Mouse (Mus musculus) lung, embryonic 16.5 days (tissue): ENCODE measurements around the gene Mfap4. TPM values are rescaled to one million over a fixed set of nuclear protein-coding genes. Genes with fewer than 3 reads are reported as not detected.

Source experiments
- ATAC-seq: fragments of 200-750 bp; cut with Nextera tagmentation; 2 replicates; pipeline ENCODE4 v1.8.0; 2017; ENCODE audit warnings: low read depth, mild to moderate bottlenecking, moderate library complexity
- H3K27ac ChIP-seq: fragments of 300-500 bp; sonication (generic); 2 replicates; pipeline ENCODE4 v1.5.1; 2014; ENCODE audit warnings: mild to moderate bottlenecking, control low read depth, low read length
- H3K27me3 ChIP-seq: fragments of 300-500 bp; sonication (generic); 2 replicates; pipeline ENCODE4 v1.6.1; 2014; ENCODE audit warnings: low read depth, low read length, mixed read lengths; ENCODE audit not compliant: control insufficient read depth, insufficient read depth
- H3K36me3 ChIP-seq: fragments of 300-500 bp; sonication (generic); 2 replicates; pipeline ENCODE4 v1.6.1; 2014; ENCODE audit warnings: low read length; ENCODE audit not compliant: control insufficient read depth, insufficient read depth
- H3K4me1 ChIP-seq: fragments of 300-500 bp; sonication (generic); replicated peaks from 2 replicates; pipeline ENCODE4 v1.6.1; 2014; ENCODE audit warnings: low read length, mixed read lengths; ENCODE audit not compliant: control insufficient read depth, insufficient read depth
- H3K4me2 ChIP-seq: fragments of 300-500 bp; sonication (generic); 2 replicates; pipeline ENCODE4 v1.6.1; 2014; ENCODE audit warnings: low read depth, low read length, control low read depth
- H3K4me3 ChIP-seq: fragments of 300-500 bp; sonication (generic); 2 replicates; pipeline ENCODE4 v1.5.1; 2014; ENCODE audit warnings: mild to moderate bottlenecking, low read length, control low read depth
- H3K9ac ChIP-seq: fragments of 300-500 bp; sonication (generic); 2 replicates; pipeline ENCODE4 v1.6.1; 2014; ENCODE audit warnings: low read length, control low read depth
- H3K9me3 ChIP-seq: fragments of 300-500 bp; sonication (generic); 2 replicates; pipeline ENCODE4 v1.6.1; 2016; ENCODE audit warnings: low read length; ENCODE audit not compliant: control insufficient read depth
- WGBS: fragments of 180-500 bp; shearing (Covaris S2); extraction: QIAGEN DNeasy Blood & Tissue Kit; methylation state at CpG from one replicate; pipeline ENCODE4 v1.1.7; 2014; 5-methylcytosine and 5-hydroxymethylcytosine counted together
- polyA plus RNA-seq: library from polyadenylated mRNA; unstranded; fragments of >200 nt; fragmentation: Nextera tagmentation; extraction: Ambion mirVana; gene quantifications from 2 replicates; pipeline ENCODE4 v1.2.1, GENCODE M21; 2015

Mfap4 gene
- 1,630 and 1,660 TPM in 2 replicates for polyA plus RNA-seq

DNA sequence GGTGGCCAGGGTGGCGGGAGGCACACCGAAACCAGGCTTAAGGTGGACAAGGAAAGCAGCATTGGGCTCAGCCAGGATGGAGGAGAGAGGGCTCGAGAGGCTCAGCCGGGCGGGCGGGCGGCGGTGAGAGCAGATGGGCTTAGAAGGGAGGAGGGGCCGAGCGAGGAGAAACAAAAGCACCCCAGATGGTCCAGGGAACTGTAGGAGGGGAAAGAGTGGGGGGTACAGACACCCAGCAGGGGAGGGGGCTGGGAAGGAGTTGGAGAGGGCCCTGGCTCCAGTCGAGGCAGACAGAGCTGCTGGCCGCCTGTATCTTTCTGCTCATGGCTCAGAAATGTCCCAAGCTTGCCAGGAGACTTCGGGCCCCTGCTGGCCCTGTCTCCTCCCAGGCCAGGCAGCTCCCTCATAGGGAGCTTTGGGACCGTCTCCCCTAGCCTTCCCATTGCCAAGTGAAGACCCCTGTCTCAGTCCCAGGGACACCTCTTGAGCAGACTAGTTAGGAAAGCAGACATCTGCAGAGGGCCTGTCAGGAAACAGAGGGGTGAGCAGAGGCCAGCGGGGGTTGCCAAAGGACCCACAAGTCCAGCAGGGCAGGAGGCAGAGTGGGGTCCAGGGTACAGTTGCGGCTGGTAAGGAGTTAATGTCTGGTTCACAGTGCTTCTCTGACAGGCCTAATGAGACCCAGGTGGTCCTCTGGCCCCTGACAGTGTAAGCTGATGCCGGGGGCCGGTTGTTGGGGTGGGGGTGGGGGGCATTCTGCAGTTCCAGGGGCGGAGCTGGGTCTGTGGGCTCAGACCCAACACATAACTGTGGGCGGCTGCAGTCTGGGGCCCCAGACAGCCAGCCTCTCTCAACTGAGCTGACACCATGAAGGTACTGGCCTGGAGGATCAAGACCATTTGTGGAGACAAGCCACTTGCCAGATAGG, at the start of gene Mfap4:
Gene Mfap4, plus strand, starts transcription at position 819 of the 928 bp plus-strand sequence.
- H3K9me3 ChIP-seq: no peaks in the 10 kb centered on the region
- peaks cover 21% of the 10 kb centered on the region for H3K36me3 ChIP-seq
- peak within 1 kb of the TSS; percentile 97 for H3K27ac ChIP-seq
- H3K4me3 ChIP-seq: peak within 1 kb of the TSS; percentile 57
- ATAC-seq: peak; percentile 90
- H3K9ac ChIP-seq: peak within 1 kb of the TSS; percentile 78
- peaks cover 13% of the 10 kb centered on the region; the same call in 1 of the 2 replicates for H3K4me1 ChIP-seq
- 15% methylated on average over 20 of the region's 20 CpGs for WGBS
- peak within 1 kb of the TSS; percentile 35 for H3K4me2 ChIP-seq
- no peaks in the 10 kb centered on the region for H3K27me3 ChIP-seq

DNA sequence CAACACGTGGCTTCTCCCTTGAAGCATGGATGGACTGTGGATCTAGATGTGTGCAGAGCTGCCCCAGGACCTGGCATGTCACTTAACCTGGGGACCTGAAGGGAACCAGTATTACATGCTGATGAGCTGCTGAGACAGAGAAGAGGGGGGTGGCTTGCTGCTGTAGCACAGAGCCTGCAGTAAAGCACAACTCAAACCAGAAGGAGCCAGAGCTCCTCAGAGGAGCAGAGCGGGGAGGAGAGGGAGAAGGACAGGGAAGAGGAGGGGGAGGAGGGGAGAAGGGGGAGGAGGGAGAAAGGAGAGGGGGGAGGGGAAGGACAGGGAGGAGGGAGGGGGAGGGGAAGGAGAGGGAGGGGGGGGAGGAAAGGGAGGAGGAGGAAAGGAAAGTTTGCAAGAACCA, 48.9 kb upstream of the Mfap4 start:
- Histone ChIP-seq H3K9me3 (no peaks in the 10 kb centered on the region), H3K27ac (no peak overlapping the region), H3K4me1 (no peaks in the 10 kb centered on the region), H3K36me3 (no peaks in the 10 kb centered on the region), H3K27me3 (no peaks in the 10 kb centered on the region), H3K4me3 (no peak overlapping the region), H3K4me2 (no peak overlapping the region), H3K9ac (no peak overlapping the region)
- ATAC-seq: no peak
- 73% methylated on average over 2 of the region's 2 CpGs for WGBS

- Histone ChIP-seq H3K9me3 (no peaks in the 10 kb centered on the region), H3K4me2 (no peak overlapping the region)
Observed at GRCm38 (mm10) chr11:61439170-61439569, 46.1 kb upstream of the Mfap4 start.

GRCm38 (mm10) chr11:61440416-61440815, 44.8 kb upstream of the Mfap4 start:
- Histone ChIP-seq H3K9me3 (no peaks in the 10 kb centered on the region), H3K27ac (no peak overlapping the region), H3K36me3 (no peaks in the 10 kb centered on the region), H3K9ac (no peak overlapping the region), H3K27me3 (no peaks in the 10 kb centered on the region), H3K4me2 (no peak overlapping the region), H3K4me3 (no peak overlapping the region), H3K4me1 (no peaks in the 10 kb centered on the region)
- ATAC-seq: no peak
- 95% methylated on average over 4 of the region's 4 CpGs for WGBS

More at GRCm38 (mm10) chr11:61439170-61439569, 46.1 kb upstream of the Mfap4 start:
- WGBS: 59% methylated on average over 3 of the region's 3 CpGs
- ATAC-seq: no peak
- H3K4me3 ChIP-seq: no peak overlapping the region
- H3K27me3 ChIP-seq: no peaks in the 10 kb centered on the region
- H3K36me3 ChIP-seq: no peaks in the 10 kb centered on the region
- no peaks in the 10 kb centered on the region for H3K4me1 ChIP-seq
- no peak overlapping the region for H3K27ac ChIP-seq
- H3K9ac ChIP-seq: no peak overlapping the region

DNA sequence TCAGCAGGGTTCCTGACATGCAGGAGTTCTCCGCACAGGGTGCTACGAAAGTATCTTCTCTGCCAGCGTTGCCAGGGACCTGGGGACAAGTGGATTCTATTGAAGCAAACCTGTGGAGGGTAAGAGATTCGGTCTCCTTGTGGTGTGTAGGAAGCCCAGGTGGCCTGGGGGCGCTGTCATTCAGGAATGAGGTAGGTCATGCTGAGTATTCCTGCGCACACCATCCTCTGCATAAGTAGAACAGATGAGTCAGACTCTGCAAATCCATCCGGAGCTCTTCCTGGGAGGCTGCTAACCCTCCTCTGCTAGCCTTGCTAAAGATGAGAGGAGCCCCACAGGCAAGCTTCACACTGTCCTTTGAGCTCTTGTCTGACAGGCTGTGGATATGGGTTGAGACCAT, 43.6 kb upstream of the Mfap4 start:
- 78% methylated on average over 7 of the region's 7 CpGs for WGBS
- Histone ChIP-seq H3K9ac (no peak overlapping the region), H3K36me3 (no peaks in the 10 kb centered on the region), H3K4me3 (no peak overlapping the region), H3K4me1 (no peaks in the 10 kb centered on the region), H3K4me2 (no peak overlapping the region), H3K9me3 (no peaks in the 10 kb centered on the region), H3K27ac (no peak overlapping the region), H3K27me3 (no peaks in the 10 kb centered on the region)
- no peak for ATAC-seq

DNA sequence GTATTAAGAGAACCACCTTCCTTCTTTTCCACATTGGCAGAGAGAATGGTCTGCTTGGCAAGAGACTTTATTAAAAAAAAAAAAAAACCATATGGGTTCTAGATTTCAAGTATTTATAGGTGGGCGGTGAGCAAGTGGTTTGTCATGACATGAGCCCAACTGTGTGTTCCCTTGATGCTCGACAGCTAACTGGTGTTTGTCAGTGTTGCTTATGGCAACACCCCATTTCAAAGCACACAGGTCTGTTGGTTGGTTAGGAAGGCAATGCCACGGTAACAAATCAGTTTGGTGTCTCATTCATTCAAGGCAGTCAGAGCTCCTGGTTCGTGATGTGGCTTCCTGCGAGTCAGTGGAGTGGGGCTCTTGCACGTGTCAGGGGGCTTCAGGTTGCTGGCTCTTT, 41.4 kb upstream of the Mfap4 start:
- H3K27me3 ChIP-seq: no peaks in the 10 kb centered on the region
- H3K9me3 ChIP-seq: no peaks in the 10 kb centered on the region
- peaks cover 12% of the 10 kb centered on the region for H3K4me1 ChIP-seq
- no peak overlapping the region for H3K27ac ChIP-seq
- 79% methylated on average over 6 of the region's 6 CpGs for WGBS
- ATAC-seq: no peak
- H3K4me2 ChIP-seq: no peak overlapping the region
- H3K9ac ChIP-seq: no peak overlapping the region
- H3K4me3 ChIP-seq: no peak overlapping the region
- H3K36me3 ChIP-seq: no peaks in the 10 kb centered on the region

- no peaks in the 10 kb centered on the region for H3K9me3 ChIP-seq
- peaks cover 25% of the 10 kb centered on the region for H3K4me1 ChIP-seq
- no peaks in the 10 kb centered on the region for H3K36me3 ChIP-seq
- no peak overlapping the region for H3K4me3 ChIP-seq
- 81% methylated on average over 8 of the region's 8 CpGs for WGBS
- H3K27me3 ChIP-seq: no peaks in the 10 kb centered on the region
- H3K4me2 ChIP-seq: no peak overlapping the region
- ATAC-seq: no peak
- H3K27ac ChIP-seq: no peak overlapping the region
- H3K9ac ChIP-seq: no peak overlapping the region
Observed at GRCm38 (mm10) chr11:61447296-61447695, 37.9 kb upstream of the Mfap4 start.

DNA sequence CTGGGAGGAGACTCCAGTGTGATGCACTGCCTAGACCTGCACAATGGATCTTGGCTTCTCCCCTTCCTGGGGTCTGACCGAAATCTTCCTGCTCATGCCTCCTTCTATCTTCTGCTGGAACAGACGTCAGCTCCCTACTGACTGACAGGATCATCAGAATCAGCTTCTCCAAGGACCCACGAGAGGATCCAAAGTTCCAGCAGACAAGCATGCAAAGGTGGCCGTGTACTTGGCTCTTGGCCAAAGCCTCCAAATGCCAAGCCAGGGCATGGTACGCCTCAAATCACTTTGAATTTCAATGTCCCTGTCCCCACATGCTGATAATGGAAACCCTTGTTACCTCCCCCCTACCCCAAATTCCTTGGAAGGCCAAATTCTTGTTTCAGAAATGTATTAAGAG, 37.2 kb upstream of the Mfap4 start:
- no peak overlapping the region for H3K4me3 ChIP-seq
- no peak for ATAC-seq
- H3K27me3 ChIP-seq: no peaks in the 10 kb centered on the region
- WGBS: 44% methylated on average over 5 of the region's 5 CpGs
- H3K9ac ChIP-seq: no peak overlapping the region
- no peak overlapping the region; the same call in 1 of the 2 replicates for H3K27ac ChIP-seq
- H3K9me3 ChIP-seq: no peaks in the 10 kb centered on the region
- no peak overlapping the region for H3K4me2 ChIP-seq
- peaks cover 25% of the 10 kb centered on the region for H3K4me1 ChIP-seq
- no peaks in the 10 kb centered on the region for H3K36me3 ChIP-seq

DNA sequence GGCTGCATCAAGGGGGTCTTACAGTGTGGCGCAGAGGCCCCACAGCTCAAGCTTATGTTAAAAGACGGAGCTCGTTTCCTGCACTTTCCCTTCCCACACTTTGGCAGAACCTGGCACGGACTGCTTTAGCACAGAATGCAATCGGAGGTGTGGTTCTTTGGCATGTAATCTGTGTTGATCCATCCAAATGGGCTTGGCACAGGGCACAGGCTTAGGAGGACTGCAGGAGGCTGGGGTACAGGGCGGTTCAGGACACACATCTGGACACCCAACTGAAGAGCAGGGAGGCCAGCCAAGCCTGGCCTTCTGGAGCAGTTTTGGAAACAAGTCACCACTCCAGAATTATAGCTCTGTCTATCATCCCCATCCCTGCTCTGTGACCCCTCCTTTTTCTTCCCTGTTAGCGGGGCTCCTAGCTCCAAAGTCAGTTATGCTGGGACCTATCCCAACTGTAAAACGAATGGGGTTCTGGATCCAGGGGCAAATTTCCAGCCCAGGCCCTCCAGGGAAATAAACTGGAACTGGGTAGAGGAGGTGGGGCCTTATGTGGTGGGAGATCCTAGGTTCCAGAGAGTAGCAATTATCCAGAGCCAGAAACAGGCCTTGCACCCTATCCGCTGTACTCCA, 36.5 kb upstream of the Mfap4 start:
- H3K36me3 ChIP-seq: no peaks in the 10 kb centered on the region
- H3K9ac ChIP-seq: no peak overlapping the region
- no peak overlapping the region for H3K4me2 ChIP-seq
- no peaks in the 10 kb centered on the region for H3K9me3 ChIP-seq
- WGBS: 55% methylated on average over 9 of the region's 9 CpGs
- ATAC-seq: peak; percentile 54
- peaks cover 27% of the 10 kb centered on the region for H3K4me1 ChIP-seq
- H3K27me3 ChIP-seq: no peaks in the 10 kb centered on the region
- no peak overlapping the region for H3K4me3 ChIP-seq
- peak overlapping the region; percentile 44 for H3K27ac ChIP-seq
